Mouse (Mus musculus): Measurements from ENCODE around the gene Syn1.
A peak's percentile ranks its signal among the peaks of the same experiment; 100 is the strongest.

Syn1 gene

DNA sequence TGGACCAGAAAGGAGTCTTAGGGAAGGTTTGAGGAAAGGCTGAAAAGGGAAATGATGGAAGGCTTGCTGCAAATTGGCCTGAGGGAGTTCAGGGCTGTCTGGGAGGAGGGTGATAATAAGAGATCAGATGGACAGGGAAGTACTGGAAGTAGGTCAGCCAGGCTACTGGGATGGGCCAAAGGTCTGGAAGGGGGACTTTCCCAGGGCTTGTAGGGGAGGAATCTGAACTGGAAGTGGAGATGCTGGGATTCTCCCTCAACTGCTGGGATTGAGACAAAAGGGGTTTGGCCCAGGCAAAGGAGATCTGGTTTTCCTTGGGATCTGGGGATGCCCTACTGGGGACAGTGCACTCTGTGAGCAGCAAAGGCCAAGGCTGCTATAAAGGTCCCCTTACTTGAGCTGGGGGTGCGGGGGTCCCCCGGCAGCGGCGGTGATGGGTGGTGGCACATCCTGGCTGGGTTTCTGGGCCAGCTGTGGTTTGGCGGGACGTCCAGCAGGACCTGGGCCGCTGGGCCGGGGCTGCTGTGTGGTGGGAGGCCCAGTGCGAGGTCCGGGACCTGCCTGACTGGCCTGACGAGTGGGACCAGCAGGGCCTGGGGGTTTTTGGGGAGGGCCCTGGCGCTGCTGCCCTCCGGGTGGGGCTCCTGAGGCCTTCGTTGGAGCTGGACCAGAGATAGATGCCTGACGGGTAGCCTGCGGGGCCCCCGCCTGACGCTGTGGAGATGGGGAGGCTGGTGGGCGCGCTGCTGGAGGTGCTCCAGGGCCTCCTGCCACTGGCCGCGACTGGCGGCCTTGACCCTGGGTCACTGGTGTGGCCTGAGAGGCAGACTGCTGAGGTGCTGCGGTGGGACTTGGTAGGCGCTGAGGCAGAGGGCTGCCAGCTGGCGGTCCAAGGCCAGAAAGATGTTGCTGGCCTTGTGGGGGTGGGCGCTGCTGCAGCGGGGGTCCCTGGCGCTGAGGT lies 58.4 kb downstream of the Syn1 start:
- no peak for DNase-seq

DNA sequence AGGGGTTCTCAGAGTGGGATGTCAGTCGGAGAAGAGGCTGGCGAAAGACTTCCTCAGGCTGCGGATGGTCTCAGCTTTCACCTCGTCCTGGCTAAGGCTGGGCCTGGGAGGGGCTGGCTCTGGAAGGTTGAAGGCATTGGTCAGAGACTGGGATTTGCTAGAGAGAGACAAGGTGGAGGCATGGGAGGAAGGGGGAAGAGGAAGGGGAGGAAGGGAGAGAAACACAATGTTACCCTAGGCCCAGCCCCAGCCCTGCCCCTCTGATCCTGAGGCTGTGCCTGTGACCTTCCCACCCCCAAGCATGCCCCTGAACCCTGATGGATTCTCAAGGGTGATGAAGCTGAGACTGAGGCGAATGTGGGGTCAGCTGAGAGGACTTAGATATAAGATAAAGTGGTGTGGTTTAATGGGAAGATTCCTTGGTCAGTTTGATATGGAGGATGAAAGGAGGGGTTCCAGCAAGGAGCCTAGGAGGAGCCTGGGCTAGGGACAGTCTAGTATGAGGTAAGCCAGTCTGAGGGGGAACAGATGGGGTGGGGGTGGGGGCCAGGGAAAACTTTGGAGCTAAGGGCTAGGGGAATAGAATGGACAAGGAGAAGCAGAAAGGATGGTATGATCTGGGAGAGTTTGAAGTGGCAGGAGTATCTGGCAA lies 59.2 kb downstream of the Syn1 start:
- DNase-seq = no peak

GRCm38 (mm10) chrX:20853794-20854193 lies 67.0 kb downstream of the Syn1 start:
- no peak for DNase-seq

- peak; percentile 96 for DNase-seq
These were observed 72.4 kb downstream of the Syn1 start for GRCm38 (mm10) chrX:20848256-20848984.

DNA sequence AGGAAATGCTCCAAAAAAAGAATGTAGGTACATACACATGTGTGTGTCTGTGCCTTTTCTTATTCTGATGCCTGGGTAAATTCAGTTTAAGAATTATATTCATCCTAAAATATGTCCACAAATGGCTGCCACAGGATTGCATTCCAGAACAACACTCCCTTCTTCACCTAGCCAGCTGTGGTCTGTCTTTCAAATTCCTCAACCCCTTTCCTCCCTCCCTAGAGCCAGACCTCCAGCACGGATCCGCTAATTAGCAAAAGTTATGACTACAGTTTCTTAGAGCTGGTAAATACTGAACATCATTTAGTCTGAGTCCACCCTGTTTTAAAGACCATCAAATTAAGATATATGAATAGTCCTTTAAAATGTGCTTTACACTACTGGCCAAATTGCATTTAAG lies 73.0 kb downstream of the Syn1 start:
- DNase-seq = no peak

DNA sequence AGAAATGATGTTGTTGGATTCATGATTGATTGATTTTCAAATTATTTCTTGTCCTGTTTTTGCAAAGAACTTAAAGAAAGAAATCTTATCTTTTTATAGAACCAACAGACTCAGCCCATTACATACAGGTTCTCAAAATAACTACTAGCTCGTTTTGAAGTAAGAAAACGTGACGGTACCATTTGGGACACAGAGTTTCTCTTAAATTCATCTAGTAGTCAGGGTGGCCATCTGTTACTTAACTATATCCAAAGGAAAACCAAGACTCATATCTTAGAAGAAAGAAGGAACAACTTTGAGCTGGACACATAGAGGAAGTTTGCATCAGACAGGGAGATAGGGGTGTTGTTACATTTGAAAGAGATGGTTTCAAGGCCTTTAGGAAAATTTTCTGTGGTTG lies 73.6 kb downstream of the Syn1 start:
- no peak for DNase-seq

DNA sequence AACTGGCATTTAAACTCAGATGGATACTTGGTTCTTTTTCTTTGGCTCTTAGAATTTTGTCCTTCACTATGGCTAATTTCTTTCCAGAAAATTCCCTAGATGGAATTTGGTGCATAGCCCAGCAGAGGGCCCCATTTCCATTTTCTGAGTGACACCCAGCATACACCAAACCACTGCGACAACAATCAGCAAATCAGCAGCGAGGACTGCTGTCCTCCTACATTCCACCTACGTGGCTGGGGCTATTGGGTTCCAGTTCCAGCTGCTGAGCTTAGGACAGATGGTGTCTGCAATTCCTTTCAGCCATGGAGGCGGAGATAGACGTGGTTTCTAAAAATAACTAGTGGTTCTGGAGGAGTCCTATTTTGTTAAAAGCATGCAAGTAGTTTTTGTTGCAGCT lies 91.9 kb downstream of the Syn1 start:
- peak; percentile 75 for DNase-seq

DNA sequence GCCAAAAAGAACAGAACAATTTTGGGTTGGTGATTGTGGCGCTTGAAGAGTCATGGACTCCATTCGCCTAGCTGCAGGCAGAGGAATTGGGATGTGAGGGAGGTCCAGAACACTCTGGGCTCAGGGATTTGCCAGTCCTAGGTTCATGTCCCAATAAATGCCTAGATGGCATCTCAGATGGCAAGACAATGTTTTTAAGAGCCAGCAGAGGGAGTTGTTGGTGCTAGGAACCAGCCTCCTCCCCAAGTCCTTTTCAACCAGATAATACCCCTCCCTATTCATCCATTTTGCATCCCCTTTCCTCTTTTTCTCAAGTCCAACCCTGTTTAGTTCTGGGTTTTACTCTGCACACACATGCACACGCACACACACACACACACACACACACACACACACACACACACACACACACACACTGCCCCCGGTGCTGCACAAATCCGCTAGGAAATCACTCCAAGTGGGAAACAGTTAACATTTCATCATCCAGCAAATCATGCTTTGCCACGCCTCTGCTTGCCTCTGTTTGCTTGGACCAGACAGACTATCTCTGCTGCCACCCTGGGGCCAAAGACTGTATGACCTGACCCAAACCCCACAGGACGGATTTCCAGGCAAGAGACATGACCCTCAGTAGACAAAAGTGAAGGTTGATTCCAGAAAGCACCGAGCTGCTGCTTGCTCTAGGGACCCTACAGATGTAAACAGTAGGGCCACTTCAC lies 100.9 kb downstream of the Syn1 start:
- peak; percentile 76 for DNase-seq

DNA sequence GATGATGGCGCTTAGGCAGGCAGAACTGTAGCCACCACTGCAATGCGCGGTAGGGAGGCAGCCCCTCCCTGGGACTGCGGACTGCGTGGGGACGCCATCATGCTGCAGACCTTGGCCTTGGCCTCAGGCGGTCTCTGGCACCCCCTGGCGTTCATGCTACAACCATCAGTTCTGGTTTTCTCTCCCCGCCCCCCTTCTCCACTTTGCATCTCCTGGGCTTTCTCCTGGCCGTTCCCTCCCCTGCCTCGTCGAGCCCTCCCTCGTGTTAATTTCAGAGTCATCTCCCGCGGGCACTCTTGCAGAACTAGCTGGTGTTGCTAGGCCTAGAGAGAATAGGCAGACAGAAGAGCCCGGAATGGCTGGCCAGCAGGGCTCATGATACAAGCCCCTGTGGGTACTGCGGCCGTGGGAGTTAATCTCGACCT lies 101.6 kb downstream of the Syn1 start:
- peak; percentile 86 for DNase-seq

DNA sequence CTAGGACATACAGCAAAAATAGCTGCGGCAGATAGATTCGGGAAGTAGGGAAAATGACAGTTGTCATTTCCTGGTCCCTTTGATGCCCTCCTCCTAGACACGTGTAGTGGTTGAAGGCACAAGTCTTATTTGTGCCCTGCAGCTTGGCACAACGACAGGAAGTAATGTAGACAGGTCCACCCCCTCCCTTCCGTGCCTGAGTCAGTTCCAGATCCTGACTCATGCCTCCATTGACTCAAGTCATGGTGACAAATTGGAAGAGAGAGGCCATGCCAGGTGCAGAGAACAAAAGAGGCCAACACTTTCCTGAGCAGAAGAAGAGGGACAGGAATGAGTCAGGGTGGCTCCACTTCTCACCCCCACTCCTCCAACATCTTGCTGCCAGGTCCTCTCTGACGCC lies 103.8 kb downstream of the Syn1 start:
- DNase-seq = peak; percentile 34

Measured in cerebellum, adult 9-11 months (tissue).